Mouse (Mus musculus) midbrain, embryonic 16.5 days (tissue): ENCODE measurements around the gene Sumo2. TPM values are rescaled to one million over a fixed set of nuclear protein-coding genes. Genes with fewer than 3 reads are reported as not detected.
"Not testable (repeated sequence)": the region's sequence is repeated elsewhere in the genome, so short reads cannot be mapped to it uniquely, and the experiment has no call there.

Experiments used
- ATAC-seq: fragments of 200-750 bp; cut with Nextera tagmentation; 2 replicates; pipeline ENCODE4 v1.8.0; 2017; ENCODE audit warnings: moderate TSS enrichment
- H3K27ac ChIP-seq: fragments of 300-500 bp; sonication (generic); 2 replicates; pipeline ENCODE4 v1.5.1; 2014; ENCODE audit warnings: mild to moderate bottlenecking, low read length, mixed read lengths
- H3K27me3 ChIP-seq: fragments of 300-500 bp; sonication (generic); 2 replicates; pipeline ENCODE4 v1.6.1; 2014; ENCODE audit warnings: low read depth, low read length, mixed read lengths; ENCODE audit not compliant: control insufficient read depth, insufficient read depth
- H3K36me3 ChIP-seq: fragments of 300-500 bp; sonication (generic); 2 replicates; pipeline ENCODE4 v1.6.1; 2014; ENCODE audit warnings: mild to moderate bottlenecking, low read length, moderate library complexity, mixed read lengths; ENCODE audit not compliant: control insufficient read depth, insufficient read depth
- H3K4me1 ChIP-seq: fragments of 300-500 bp; sonication (generic); 2 replicates; pipeline ENCODE4 v1.6.1; 2014; ENCODE audit warnings: mild to moderate bottlenecking, low read length, mixed read lengths; ENCODE audit not compliant: control insufficient read depth, insufficient read depth
- H3K4me2 ChIP-seq: fragments of 300-500 bp; sonication (generic); 2 replicates; pipeline ENCODE4 v1.6.1; 2014; ENCODE audit warnings: mild to moderate bottlenecking, low read length, mixed read lengths
- H3K4me3 ChIP-seq: fragments of 300-500 bp; sonication (generic); 2 replicates; pipeline ENCODE4 v1.5.1; 2014; ENCODE audit warnings: low read depth, mild to moderate bottlenecking, low read length, moderate library complexity, mixed read lengths
- H3K9ac ChIP-seq: fragments of 300-500 bp; sonication (generic); 2 replicates; pipeline ENCODE4 v1.6.1; 2014; ENCODE audit warnings: low read depth, low read length, mixed read lengths
- H3K9me3 ChIP-seq: fragments of 300-500 bp; sonication (generic); replicated peaks from 2 replicates; pipeline ENCODE4 v1.6.1; 2014; ENCODE audit warnings: mild to moderate bottlenecking, low read length, mixed read lengths; ENCODE audit not compliant: control insufficient read depth, poor library complexity, severe bottlenecking
- WGBS: fragments of 180-500 bp; shearing (Covaris S2); extraction: QIAGEN DNeasy Blood & Tissue Kit; methylation state at CpG from one replicate; pipeline ENCODE4 v1.1.7; 2014; 5-methylcytosine and 5-hydroxymethylcytosine counted together
- polyA plus RNA-seq: library from polyadenylated mRNA; unstranded; fragments of >200 nt; fragmentation: Nextera tagmentation; extraction: Ambion mirVana; gene quantifications from 2 replicates; pipeline ENCODE4 v1.2.1, GENCODE M21; 2015

The Sumo2 gene
- polyA plus RNA-seq, 1 experiment from 2014 or later, result 1,000 TPM

DNA sequence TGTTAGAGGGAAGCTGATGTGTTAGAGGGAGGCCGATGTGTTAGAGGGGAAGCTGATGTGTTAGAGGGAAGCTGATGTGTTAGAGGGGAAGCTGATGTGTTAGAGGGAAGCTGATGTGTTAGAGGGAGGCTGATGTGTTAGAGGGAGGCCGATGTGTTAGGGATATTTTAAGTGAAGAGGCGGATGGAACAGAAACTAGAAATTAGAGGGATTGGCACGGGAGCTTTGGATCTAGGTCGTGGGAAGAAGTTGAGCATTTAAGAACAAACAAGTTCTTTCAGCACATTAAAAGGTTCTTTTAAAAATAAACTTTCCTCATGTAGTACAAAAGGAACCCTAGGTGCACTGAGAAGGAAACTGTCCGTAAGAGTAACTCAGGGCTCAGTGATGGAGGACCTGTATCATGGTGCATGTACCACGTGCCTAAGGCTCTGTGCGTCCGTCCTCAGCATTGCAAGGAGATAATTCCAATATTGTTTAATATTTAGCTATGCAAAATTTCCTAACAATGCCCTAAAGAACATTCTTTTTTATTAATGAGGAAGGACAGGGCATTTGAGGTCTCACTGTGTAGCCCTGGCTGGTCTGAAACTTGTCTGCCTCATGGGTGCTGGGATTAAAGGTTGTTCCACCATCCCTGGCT is 57.7 kb downstream of the Sumo2 start:
- no peak for ATAC-seq
- 89% methylated on average over 9 of the region's 9 CpGs for WGBS
- no peaks in the 10 kb centered on the region for H3K27me3 ChIP-seq
- H3K4me1 ChIP-seq, result peaks cover 27% of the 10 kb centered on the region
- H3K4me2 ChIP-seq, result no peak overlapping the region
- no peaks in the 10 kb centered on the region for H3K36me3 ChIP-seq
- H3K27ac ChIP-seq, result no peak overlapping the region
- no peak overlapping the region for H3K9ac ChIP-seq
- no peak overlapping the region for H3K4me3 ChIP-seq
- H3K9me3 ChIP-seq, result no peaks in the 10 kb centered on the region

DNA sequence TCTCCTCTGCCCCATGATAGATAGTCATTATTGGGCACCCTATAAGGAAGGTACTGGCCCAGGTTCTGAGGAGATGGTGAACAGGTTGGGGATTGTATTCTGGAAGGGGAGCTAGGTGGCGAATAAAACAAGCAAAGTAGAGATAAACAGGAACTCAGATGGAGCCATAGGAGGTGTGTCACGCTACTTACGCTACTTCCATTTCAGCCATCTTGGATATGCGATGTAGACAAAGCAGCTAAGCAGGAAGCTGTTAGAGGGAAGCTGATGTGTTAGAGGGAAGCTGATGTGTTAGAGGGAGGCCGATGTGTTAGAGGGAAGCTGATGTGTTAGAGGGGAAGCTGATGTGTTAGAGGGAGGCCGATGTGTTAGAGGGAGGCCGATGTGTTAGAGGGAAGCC is 58.7 kb downstream of the Sumo2 start:
- peak overlapping the region; percentile 96; the same call in 1 of the 2 replicates for H3K4me2 ChIP-seq
- not testable (repeated sequence) for H3K36me3 ChIP-seq

DNA sequence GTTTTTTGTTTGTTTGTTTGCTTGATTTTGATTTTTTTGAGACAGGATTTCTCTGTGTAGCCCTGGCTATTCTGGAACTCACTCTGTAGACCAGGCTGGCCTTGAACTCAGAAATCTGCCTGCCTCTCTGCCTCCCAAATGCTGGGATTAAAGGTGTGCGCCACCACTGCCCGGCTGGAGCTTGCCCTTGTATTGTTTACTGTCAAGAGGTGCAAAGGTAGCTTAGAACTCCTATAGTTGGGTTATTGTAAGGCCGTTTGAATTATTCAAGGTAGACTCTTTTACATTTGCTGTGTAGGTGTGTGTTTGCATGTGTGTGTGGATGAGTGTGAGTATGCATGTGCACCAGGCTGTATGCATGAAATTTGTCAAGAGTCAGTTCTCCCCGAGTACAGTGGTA is 59.4 kb downstream of the Sumo2 start:
- H3K27me3 ChIP-seq, H3K9me3 ChIP-seq, ATAC-seq, H3K36me3 ChIP-seq, H3K27ac ChIP-seq, H3K4me3 ChIP-seq: not testable (repeated sequence)
- H3K4me1 ChIP-seq, result peaks cover 27% of the 10 kb centered on the region
- 0 out of 2 replicates have a peak overlapping the region, but pooled peaks have one; percentile 75 for H3K9ac ChIP-seq
- whole genome bisulfite sequencing, result 83% methylated on average over 4 of the region's 4 CpGs
- peak overlapping the region; percentile 96 for H3K4me2 ChIP-seq

More for the DNA sequence above, 58.7 kb downstream of the Sumo2 start:
- 87% methylated on average over 7 of the region's 7 CpGs for WGBS
- H3K9ac ChIP-seq, result 0 out of 2 replicates have a peak overlapping the region, but pooled peaks have one; percentile 31
- H3K27ac ChIP-seq, H3K9me3 ChIP-seq, H3K4me3 ChIP-seq, ATAC-seq, H3K27me3 ChIP-seq: not testable (repeated sequence)
- H3K4me1 ChIP-seq, result peaks cover 27% of the 10 kb centered on the region

DNA sequence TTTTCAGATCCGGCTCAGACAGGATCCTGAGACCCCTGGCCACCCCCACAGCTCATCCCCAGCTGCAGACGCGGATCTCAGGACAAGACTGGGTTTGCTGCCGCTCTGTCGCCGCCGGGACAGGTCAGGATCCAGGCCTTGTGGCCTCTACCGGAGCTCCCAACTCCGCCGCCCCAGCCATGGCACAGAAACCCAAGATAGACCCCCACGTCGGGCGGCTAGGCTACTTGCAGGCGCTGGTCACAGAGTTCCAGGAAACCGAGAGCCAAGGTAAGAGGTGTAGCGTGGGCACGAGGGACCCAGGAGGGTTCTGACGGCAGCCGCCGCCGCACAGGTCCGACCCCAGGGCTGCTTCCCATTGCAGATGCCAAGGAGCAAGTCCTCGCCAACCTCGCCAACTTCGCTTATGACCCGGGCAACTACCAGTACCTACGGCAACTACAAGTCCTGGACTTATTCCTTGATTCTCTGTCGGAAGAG is 60.3 kb downstream of the Sumo2 start:
- peak; percentile 49 for ATAC-seq
- peak overlapping the region; percentile 96 for H3K4me2 ChIP-seq
- 4% methylated on average over 28 of the region's 28 CpGs for WGBS

DNA sequence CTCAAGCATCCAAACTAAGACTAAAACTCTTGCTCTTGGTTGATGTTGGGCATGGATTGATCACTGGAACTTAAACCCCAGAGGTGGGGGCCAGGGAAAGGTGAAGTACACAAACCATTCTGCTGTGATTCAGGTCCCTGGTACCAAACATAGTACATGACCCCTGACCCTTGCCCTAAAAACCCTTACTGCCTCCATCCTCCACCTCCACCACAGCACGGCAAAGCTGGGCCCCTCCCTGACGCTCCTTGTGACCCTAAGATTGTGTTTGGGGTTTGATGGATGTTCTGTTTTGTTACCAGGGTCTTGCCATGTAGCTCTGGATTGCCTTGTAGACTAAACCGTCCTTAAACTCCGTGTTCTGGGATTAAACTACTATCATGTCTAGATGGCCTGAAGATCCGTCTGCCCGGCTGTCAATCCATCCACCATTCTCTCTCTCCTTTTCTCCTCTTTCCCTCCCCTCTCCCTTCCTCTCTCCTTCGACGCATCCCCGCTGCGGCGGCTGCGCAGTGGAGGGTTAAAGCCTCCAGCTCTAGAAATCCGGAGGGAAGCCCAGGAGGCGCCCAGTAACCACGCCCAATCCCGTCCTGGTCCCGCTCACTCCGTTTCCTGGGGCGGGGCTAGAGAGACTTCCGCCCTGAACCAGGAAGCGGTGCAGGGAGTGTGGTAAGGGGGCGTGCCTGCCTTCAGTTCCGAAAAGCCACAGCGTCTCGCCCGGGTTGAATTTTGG is 60.9 kb downstream of the Sumo2 start, which contains the start of gene Armc7:
Armc7 (plus strand) TSS at position 643 of the 733 bp plus-strand sequence.
- Histone ChIP-seq H3K4me1 (peaks cover 27% of the 10 kb centered on the region), H3K4me3 (peak within 1 kb of the TSS; percentile 93), H3K36me3 (no peaks in the 10 kb centered on the region), H3K27ac (peak within 1 kb of the TSS; percentile 82), H3K27me3 (no peaks in the 10 kb centered on the region), H3K9ac (peak within 1 kb of the TSS; percentile 75), H3K4me2 (peak within 1 kb of the TSS; percentile 96), H3K9me3 (no peaks in the 10 kb centered on the region)
- 2% methylated on average over 26 of the region's 26 CpGs for WGBS
- peak; percentile 97 for ATAC-seq

More for the DNA sequence above, 60.3 kb downstream of the Sumo2 start:
- peaks cover 27% of the 10 kb centered on the region for H3K4me1 ChIP-seq
- H3K36me3 ChIP-seq, result no peaks in the 10 kb centered on the region
- H3K9me3 ChIP-seq, result no peaks in the 10 kb centered on the region
- H3K27ac ChIP-seq, result peak overlapping the region; percentile 82
- H3K9ac ChIP-seq, result peak overlapping the region; percentile 75
- peak overlapping the region; percentile 93 for H3K4me3 ChIP-seq
- no peaks in the 10 kb centered on the region for H3K27me3 ChIP-seq

DNA sequence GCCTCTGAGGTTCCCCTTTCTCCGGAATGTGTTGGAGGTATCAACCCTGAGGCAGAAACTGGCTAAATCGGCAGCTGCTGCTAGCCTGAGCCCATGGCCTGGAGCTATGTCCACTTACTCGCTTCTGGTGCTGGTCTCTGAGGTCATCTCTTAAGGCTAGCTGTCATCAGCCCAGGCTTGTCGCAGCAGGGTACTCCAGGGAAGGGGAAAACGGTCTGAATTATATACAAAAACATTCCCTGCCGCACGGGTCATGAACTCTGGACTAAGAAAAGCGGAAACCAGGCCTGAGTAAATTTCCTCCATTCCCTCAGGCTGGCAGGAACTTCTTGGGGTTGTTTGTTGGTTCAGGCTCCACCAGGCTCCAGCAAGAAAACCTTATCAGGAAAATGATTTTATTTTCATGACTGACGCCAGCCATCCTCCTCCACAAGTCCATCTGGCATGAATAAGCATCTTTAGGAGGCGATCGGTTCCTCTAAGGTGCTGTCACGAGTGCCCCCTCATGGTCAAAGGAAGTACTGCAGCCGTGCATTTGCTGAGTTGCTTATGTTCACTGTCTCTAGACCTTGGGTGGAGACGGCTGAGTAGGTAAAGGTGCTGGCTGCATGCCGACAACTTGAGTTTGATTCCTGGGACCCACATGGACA is 62.3 kb downstream of the Sumo2 start:
- Histone ChIP-seq H3K36me3 (no peaks in the 10 kb centered on the region), H3K9me3 (no peaks in the 10 kb centered on the region), H3K27ac (no peak overlapping the region), H3K4me2 (no peak overlapping the region), H3K4me1 (peaks cover 27% of the 10 kb centered on the region), H3K4me3 (no peak overlapping the region), H3K9ac (no peak overlapping the region), H3K27me3 (no peaks in the 10 kb centered on the region)
- ATAC-seq, result no peak; the same call in 1 of the 2 replicates
- WGBS, result 25% methylated on average over 15 of the region's 15 CpGs

Other genes with a start within 250 kb of the Sumo2 start
- gene Fads6, start 238.6 kb downstream of the Sumo2 start, polyA plus RNA-seq, result 0.91 and 1.4 TPM in 2 replicates
- 0.09 and 0.29 TPM in 2 replicates for gene Otop2, start 229.1 kb downstream of the Sumo2 start, polyA plus RNA-seq
- gene Ush1g, start 214.2 kb downstream of the Sumo2 start, polyA plus RNA-seq, result 0.10 and 0.20 TPM in 2 replicates
- 0.78 and 0.80 TPM in 2 replicates for gene Otop3, start 201.5 kb downstream of the Sumo2 start, polyA plus RNA-seq
- 68.6 and 75.2 TPM in 2 replicates for gene Hid1, start 168.5 kb downstream of the Sumo2 start, polyA plus RNA-seq
- gene Cdr2l, start 154.4 kb downstream of the Sumo2 start, polyA plus RNA-seq, result 18.5 and 21.6 TPM in 2 replicates
- 173 and 180 TPM in 2 replicates for gene Mrpl58, start 132.5 kb downstream of the Sumo2 start, polyA plus RNA-seq
- 773 and 819 TPM in 2 replicates for gene Atp5h, start 116.3 kb downstream of the Sumo2 start, polyA plus RNA-seq
- gene Kctd2, start 116.1 kb downstream of the Sumo2 start, polyA plus RNA-seq, result 20.1 and 23.1 TPM in 2 replicates
- gene Trim80, start 95.7 kb downstream of the Sumo2 start, polyA plus RNA-seq, result not detected in 2 replicates
- gene Slc16a5, start 73.8 kb downstream of the Sumo2 start, polyA plus RNA-seq, result 0.19 TPM in 1 of 2 replicates, not detected in the other
- 19.6 and 23.1 TPM in 2 replicates for gene Armc7, start 60.6 kb downstream of the Sumo2 start, polyA plus RNA-seq
- 100 and 104 TPM in 2 replicates for gene Nt5c, start 44.4 kb downstream of the Sumo2 start, polyA plus RNA-seq
- 1,597 and 1,674 TPM in 2 replicates for gene Jpt1, start 21.9 kb downstream of the Sumo2 start, polyA plus RNA-seq
- 103 and 106 TPM in 2 replicates for gene Nup85, start 28.2 kb upstream of the Sumo2 start, polyA plus RNA-seq
- gene Mrps7, start 67.6 kb upstream of the Sumo2 start, polyA plus RNA-seq, result 75.6 and 77.0 TPM in 2 replicates
- gene Gga3, start 67.8 kb upstream of the Sumo2 start, polyA plus RNA-seq, result 34.7 and 37.5 TPM in 2 replicates
- gene Mif4gd, start 76.7 kb upstream of the Sumo2 start, polyA plus RNA-seq, result 12.5 and 12.7 TPM in 2 replicates
- 42.5 and 50.8 TPM in 2 replicates for gene Slc25a19, start 92.0 kb upstream of the Sumo2 start, polyA plus RNA-seq
- gene Grb2, start 172.3 kb upstream of the Sumo2 start, polyA plus RNA-seq, result 177 and 196 TPM in 2 replicates
- 25.1 and 25.6 TPM in 2 replicates for gene Tmem94, start 229.2 kb upstream of the Sumo2 start, polyA plus RNA-seq